Mouse (Mus musculus) CD4-positive, CD25-positive, alpha-beta regulatory T cell, adult 4 months (primary cell): ENCODE measurements around the gene Pskh1. TPM values are rescaled to one million over a fixed set of nuclear protein-coding genes. Genes with fewer than 3 reads are reported as not detected.
A peak's percentile ranks its signal among the peaks of the same experiment; 100 is the strongest.

ENCODE experiments used
- ATAC-seq: one replicate; pipeline ENCODE4 v1.8.0; 2017
- polyA plus RNA-seq, 2 experiments: library from polyadenylated mRNA; unstranded; fragments of 100-300 nt; shearing (Covaris generic); gene quantifications; one replicate each; pipeline ENCODE4 v1.2.1; 2017

Pskh1 gene
- 10 to 100 TPM; 10.6 to 18.1 TPM for polyA plus RNA-seq

GRCm38 (mm10) chr8:105900180-105900940, at the start of gene Pskh1:
TSS of gene Pskh1 (plus strand) at chr8:105900441.
- ATAC-seq = peak; percentile 91

DNA sequence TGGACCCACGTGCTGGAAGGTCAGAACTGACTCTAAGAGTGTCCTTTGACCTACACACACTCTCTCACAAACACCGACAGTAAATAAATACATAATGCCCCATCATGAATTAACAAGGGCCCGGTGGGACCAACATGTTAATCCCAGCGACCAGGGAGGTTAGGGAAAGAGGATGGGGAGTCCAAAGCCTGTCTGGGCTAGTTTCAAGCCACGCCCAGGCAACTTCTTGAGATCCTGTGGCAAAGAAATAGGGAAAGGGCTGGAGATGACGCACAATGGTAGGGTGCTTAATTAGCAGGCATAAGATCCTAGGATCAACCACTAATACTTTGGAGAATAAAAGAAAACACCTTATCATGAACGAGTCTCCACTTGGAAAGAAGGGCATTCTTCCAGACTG, 49.6 kb upstream of the Pskh1 start:
- ATAC-seq = no peak

DNA sequence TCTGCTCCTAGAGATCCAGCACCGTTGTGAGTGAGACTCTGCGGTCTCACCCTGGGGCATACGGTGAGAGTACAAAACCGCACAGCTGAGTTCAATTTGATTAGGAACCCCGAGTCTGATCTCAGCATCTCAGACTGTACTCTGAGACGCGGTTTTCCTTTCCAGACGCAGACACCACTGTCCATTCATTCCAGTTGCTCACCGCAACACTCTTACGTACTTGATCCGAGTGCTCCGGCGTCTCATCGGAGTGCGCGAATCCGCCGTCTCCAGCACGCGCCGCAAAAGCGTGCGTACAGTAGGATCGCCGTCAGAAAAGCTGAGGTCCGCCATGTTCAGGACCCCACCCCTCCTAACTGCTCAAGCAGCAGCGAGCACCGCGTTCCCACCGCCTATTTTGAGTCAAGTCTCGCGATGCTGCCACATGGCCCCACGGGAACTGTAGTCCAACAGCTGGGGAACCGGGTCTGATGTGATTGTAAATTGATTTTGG, 48.5 kb upstream of the Pskh1 start:
- ATAC-seq = peak; percentile 72

DNA sequence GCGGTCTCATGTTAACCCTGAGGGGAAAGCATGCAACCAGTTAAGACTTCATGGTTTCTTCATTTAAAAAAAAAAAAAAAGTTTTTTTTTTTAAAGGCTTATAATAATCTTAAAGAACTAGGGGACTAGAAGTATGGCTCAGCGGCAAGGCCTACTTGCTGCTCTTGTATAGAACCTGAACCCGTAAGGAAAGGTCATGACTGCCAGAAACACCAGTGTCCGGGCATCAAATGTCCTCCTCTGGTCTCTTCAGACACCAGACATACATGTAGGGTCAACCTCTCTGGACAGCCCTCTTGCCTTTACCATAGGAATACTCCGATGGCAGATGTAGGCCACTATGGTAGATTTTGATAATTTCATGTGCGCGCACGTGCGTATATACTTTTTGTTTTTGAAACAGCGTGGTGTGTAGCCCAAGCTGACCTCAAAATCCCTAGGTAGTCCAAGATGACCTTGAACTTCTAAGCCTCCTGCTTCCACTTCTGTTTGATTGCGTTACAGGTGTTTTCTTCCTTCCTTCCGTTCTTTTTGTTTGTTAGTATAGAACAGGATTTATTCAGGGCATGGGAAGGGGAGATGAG, 48.0 kb upstream of the Pskh1 start:
- no peak for ATAC-seq

DNA sequence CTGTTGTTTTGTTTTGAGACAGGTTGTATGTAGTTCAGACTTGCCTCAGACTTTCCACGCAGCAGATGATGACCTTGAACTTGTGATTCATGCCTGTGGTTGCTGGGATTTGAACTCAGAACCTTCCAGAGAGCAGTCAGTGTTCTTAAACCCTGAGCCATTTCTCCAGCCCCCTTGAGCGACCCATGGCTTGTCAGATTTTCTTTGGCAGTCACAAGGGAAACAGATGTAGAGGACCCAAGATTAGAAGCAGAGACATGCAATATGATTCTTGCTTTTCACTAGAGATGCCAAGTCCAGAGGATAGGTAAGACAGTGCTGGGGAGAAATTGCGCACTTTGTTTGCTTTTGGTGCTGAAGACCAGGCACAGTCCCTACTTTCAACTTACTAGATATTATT, 47.1 kb upstream of the Pskh1 start, which contains the start of gene Cenpt:
Cenpt (minus strand) TSS at position 101 of the 400 bp plus-strand sequence.
- no peak for ATAC-seq

- no peak for ATAC-seq
Observed at GRCm38 (mm10) chr8:105854303-105854702, 45.9 kb upstream of the Pskh1 start.

- peak; percentile 86 for ATAC-seq
Observed at GRCm38 (mm10) chr8:105854715-105855216, 45.5 kb upstream of the Pskh1 start, which contains the start of gene Thap11. TSS of gene Thap11 (plus strand) at chr8:105855132.

DNA sequence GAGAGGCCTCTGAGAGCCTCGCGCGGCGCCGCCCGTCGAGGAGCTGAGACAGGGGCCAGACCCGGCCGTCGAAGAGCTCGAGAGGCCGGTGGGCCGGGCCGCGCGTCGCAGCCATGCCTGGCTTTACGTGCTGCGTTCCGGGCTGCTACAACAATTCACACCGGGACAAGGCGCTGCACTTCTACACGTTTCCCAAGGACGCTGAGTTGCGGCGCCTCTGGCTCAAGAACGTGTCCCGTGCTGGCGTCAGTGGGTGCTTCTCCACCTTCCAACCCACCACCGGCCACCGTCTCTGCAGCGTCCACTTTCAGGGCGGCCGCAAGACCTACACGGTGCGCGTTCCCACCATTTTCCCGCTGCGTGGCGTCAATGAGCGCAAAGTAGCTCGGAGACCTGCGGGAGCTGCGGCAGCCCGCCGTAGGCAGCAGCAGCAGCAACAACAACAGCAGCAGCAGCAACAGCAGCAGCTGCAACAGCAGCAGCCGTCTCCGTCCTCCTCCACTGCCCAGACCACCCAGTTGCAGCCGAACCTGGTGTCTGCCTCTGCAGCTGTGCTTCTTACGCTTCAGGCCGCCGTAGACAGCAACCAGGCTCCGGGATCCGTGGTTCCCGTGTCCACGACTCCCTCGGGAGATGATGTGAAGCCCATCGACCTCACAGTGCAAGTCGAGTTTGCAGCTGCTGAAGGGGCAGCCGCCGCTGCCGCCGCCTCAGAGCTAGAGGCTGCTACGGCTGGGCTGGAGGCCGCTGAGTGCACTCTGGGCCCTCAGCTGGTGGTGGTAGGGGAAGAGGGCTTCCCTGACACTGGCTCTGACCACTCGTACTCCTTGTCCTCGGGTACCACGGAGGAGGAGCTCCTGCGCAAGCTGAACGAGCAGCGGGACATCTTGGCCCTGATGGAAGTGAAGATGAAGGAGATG, 44.7 kb upstream of the Pskh1 start:
- ATAC-seq = peak; percentile 15

DNA sequence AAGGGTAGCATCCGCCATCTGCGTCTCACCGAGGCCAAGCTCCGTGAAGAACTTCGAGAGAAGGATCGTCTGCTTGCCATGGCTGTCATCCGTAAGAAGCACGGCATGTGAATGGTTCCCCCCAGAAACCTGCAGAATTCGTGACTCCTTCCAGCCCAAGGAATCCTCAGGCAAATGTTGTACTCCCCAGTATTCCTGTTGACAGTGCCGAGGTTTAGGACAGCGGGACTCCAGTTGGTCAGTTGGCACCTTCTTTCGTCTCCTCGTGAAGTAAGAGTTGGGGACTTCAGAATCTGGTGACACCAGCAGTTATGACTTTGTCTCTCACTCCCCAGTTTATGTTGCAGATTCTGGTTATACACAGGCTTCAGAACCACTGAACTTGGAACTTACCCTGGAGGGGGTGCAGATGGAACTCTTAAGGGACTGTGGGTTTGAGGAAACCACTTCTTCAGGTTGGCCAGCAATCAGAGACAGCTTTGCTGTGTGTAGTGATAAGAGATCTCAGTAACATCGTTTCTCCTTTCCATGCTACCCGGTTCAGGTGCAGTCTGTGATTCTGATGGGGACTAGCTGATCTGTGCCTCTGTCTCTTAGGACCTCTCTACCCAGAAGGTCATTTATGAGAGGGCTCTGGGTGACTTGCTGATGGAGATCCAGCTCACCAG, 43.9 kb upstream of the Pskh1 start:
- ATAC-seq = no peak

DNA sequence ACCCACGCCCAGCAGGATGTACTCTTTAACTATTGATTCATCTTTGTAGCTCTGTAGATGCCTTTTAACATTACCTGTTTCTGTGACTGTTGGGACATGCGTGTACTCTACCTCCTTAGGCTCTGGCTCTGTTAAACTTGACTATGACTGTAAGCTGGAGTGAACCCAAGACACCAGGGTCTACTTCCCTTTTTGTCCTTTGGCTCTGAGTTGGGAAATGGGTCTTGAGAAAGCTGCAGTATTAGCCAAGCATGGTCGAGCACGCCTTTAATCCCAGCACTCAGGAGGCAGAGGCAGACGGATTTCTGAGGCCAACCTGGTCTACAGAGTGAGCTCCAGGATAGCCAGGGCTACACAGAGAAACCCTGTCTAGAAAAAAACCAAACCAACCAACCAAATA, 41.7 kb upstream of the Pskh1 start:
- no peak for ATAC-seq

DNA sequence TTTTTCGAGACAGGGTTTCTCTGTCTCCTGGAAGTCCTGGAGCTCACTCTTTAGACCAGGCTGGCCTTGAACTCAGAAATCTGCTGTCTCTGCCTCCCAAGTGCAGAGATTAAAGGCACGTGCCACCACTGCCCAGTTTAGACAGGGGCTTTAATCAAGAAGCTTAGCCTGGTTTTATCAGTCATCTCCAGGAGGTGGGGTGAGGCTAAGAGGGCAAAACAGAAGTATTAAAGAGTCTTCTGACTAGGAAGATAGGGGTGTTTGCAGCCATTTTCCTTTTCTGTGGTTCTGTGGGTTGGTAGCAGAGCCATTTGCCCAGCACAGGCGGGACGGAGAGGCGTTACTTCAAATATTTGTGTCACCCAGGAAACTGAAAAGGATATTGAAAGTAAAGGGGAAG, 40.9 kb upstream of the Pskh1 start:
- no peak for ATAC-seq

DNA sequence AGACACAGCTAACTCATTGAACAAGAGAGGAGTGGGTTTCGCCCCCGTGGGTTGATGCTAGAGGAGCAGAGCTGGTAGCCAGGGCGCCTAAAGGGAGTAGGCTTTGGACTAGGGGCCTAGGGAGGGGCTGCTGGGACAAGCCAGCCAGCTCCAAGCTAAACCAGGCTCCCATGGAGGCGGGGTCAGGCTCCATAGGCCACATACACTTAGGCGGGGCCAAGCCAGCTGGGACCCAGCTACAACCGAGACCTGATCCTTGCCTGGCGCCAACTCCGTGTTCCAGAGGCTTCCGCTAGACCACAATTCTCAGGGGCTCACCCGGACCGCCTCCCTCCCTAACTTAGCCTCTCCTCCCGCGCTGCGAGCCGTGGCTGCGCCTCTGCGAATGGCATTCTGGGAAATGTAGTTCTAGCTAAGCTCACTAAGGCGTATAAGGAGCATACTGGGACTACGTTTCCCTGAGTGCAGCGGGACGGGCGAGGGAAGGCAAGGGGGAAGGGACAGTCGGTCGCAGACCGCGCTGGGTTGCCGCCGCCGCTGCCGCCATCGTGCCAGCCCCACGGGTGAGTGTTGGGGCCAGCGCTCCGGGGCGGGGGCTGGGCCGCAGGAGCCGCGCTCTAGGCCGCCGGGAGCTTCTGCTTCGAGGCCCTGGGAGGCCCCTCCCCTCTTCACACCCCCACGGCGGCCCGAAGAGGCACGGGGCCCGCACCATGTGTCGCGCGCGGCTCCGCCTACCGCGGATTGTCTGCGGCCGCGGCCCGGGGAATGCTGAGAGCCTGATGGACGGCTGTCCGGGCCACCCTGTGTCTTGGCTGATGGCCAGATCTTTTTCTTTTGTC, 39.9 kb upstream of the Pskh1 start, which contains the start of gene Nutf2:
Nutf2 (plus strand) TSS at position 438 of the 839 bp plus-strand sequence.
- ATAC-seq = peak; percentile 97

DNA sequence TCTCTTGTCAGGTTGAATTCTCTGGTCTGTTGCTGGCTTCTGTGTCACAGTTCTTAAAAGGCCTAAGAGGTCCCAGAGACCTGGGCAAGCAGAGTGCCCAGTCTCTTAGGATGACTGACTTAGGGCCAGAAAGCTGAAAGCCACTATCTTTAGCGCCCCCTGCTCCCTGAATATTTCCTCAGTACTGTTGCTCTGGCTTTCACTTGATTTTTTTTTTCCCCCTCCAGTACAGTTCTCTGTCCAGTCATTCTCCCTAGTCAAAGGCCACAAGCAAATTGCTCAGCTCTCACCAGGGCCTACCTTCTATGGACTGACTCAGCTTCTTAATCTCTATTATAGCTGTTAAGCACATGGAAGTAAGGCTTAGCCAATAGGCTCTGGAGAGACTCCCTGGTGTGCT, 38.3 kb upstream of the Pskh1 start:
- no peak for ATAC-seq

DNA sequence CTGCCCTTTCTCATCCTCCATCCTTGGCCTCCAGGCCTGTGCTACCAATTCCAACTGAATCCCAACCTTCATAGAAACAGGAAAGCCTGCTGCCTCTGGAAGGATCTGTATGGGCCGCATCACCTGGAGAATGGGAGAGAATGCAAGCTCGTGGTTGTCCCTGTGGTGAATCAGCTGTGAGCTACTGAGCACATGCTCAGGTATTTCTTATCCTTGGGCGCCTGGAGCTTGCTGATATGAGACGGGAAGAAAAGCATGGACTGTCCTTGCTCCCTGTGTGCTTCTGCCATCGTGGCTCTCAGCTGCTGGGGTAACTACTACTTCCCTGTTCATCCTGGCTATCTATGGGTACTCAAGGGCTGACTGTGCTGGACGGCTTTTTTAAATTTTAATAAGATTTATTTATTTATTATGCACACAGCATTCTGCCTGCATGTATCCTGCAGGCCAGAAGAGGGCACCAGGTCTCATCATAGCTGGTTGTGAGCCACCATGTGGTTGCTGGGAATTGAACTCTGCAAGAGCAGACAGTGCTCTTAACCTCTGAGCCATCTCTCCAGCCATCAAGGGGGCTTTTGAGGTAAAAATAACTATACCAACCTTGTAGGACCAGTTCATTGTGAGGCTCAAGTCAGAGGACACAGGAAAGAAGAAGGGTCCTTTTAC, 33.7 kb upstream of the Pskh1 start:
- no peak for ATAC-seq

DNA sequence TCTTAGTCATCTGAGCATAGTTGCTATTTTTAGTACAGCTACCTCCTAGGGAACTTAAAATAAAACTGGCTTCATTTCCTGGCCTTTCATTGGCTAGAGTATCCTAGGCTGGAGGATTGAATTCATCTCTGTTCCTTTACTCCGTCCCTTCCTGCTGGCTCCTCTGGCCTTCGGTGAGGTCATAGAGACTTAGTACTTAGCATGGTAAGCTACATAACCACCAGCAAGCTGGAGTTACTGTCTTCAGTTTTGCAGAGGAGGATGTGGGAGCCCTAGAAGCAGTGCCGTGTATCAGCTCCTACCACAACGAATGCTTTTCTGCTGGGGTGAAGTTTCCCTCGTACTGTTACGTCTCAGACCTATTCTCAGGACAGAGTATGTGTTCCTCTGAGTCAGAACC, 25.9 kb upstream of the Pskh1 start:
- no peak for ATAC-seq

DNA sequence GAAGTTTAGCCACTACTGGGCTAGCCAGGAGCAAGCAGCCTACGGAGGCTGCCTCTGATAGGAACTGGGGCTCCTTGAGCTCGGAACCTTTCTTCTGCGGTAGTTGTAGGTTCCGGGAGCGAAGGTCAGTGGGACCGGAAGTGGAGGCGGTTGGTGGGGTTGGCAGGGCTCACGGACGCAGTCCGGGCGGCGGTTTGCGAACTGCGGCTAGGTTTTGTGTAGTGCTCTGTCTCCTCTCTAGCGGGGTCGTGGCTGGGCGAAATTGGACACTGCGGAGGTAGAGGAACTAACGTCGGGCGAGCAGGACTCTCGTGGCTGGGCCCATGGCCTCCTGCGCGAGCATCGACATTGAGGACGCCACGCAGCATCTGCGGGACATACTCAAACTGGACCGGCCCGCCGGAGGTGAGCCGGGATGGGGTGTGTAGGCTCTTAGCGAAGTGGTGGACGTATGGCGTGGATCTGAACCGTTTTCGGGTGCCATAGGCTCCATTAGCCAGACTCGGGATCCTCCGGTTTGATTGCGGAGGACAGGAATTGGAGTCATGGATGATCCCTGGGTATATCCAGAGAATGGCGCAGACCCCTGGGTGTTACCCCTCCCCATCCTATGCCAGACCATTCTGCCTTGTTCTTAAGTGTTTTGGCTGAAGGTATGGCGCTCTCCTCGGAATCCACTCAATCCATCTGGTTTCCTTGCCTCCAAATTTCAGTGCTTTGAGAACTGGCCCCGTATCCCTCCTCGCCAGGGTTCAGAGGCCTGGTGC, 19.3 kb upstream of the Pskh1 start, which contains the start of gene Edc4:
Edc4 (plus strand) TSS at position 128 of the 767 bp plus-strand sequence.
- ATAC-seq = peak; percentile 92

DNA sequence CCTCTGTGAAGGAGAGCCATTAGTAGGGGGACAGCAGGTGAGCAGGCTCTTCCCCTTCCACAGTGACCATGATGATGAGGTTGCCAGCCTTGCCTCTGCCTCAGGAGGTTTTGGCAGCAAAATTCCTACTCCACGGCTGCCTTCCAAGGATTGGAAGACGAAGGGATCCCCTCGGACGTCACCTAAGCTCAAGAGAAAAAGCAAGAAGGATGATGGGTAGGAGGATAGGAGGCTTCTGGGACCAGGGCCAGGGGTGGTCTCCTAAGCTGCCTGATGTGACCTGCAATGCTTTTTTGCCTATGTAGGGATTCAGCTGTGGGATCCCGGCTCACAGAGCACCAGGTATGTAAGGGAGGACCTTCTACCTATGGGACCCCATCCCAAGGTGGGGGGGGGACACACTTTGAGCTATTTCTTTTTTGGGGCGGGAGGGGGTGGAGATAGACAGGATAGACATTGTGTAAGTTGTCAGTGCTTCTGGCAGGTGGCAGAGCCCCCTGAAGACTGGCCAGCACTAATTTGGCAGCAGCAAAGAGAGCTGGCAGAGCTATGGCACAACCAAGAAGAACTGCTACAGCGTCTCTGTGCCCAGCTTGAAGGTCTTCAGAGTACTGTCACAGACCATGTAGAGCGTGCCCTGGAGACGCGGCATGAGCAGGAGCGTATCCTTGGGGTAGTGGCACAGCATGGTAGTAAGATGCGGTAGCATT, 10.3 kb upstream of the Pskh1 start:
- ATAC-seq = no peak

GRCm38 (mm10) chr8:105890870-105891269, 9.4 kb upstream of the Pskh1 start:
- no peak for ATAC-seq

DNA sequence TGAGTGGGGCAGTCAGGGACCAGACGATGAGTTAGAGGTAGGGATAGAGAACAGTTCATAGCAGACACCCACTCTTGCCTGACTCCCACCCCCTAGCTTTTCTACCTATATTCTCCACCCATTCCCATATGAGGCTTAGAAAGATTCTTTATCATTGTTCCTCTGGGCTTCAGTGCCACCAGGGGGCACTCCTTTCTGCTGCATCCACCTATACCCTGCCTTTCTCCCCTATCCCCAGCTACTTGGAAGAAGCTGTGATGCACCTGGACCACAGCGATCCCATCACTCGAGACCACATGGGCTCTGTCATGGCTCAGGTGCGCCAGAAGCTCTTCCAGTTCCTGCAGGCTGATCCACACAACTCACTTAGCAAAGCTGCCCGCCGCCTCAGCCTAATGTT, 7.8 kb upstream of the Pskh1 start:
- peak; percentile 49 for ATAC-seq
